In genomic region chr9:44916196-44916595, GRCm38 (mm10) we compare ENCODE assay signal across 8 mouse cellular contexts. TPM values are rescaled to one million over a fixed set of nuclear protein-coding genes. Genes with fewer than 3 reads are reported as not detected.
DNase-seq lines count a peak whose midpoint lies in the region; ATAC-seq and TF ChIP-seq lines count a peak whose summit lies in the region.

No protein-coding gene starts in this region.

- DNase-seq in A20 (ENCODE audit: low read depth, low spot score) = peak; percentile 71
- peak; percentile 51 for DNase-seq in liver, postnatal 0 days
- peak; percentile 49 to 67 for DNase-seq in spleen, postnatal 4 days (ENCODE audit: low spot score in 2 of 2)

- no peaks in the 10 kb centered on the region; the same call in 1 of the 2 replicates for H3K4me1 ChIP-seq in intestine, postnatal 0 days (replicated peaks; ENCODE audit: control insufficient read depth, insufficient read depth, low read length)
- peaks cover 7% of the 10 kb centered on the region for H3K4me1 ChIP-seq in intestine, embryonic 16.5 days (ENCODE audit: control insufficient read depth, insufficient read depth, low read length)
- peaks cover 31% of the 10 kb centered on the region for H3K4me1 ChIP-seq in E14TG2a.4 (replicated peaks; ENCODE audit: low read depth, low read length)
- H3K4me1 ChIP-seq in liver, postnatal 0 days (ENCODE audit: insufficient read depth) = peaks cover 10% of the 10 kb centered on the region; the same call in 1 of the 2 replicates
- H3K4me1 ChIP-seq in neural tube, embryonic 15.5 days = peaks cover 25% of the 10 kb centered on the region

- H3K4me2 ChIP-seq in intestine, postnatal 0 days (replicated peaks; ENCODE audit: low read depth) = no peak overlapping the region
- H3K4me2 ChIP-seq in intestine, embryonic 16.5 days (ENCODE audit: low read depth, low read length) = no peak overlapping the region
- H3K4me2 ChIP-seq in liver, postnatal 0 days (ENCODE audit: low read depth, low read length) = no peak overlapping the region
- no peak overlapping the region for H3K4me2 ChIP-seq in neural tube, embryonic 15.5 days

- WGBS in intestine, postnatal 0 days = 43% methylated on average over 1 of the region's 1 CpGs
- WGBS in intestine, embryonic 16.5 days = 54% methylated on average over 1 of the region's 1 CpGs
- 40% methylated on average over 1 of the region's 1 CpGs for WGBS in liver, postnatal 0 days (ENCODE audit: insufficient replicate concordance)
- WGBS in neural tube, embryonic 15.5 days = 36% methylated on average over 1 of the region's 1 CpGs

- no peaks in the 10 kb centered on the region for H3K9me3 ChIP-seq in intestine, postnatal 0 days (ENCODE audit: control insufficient read depth)
- no peaks in the 10 kb centered on the region for H3K9me3 ChIP-seq in intestine, embryonic 16.5 days (ENCODE audit: control insufficient read depth, low read length)
- H3K9me3 ChIP-seq in E14TG2a.4 (ENCODE audit: low read length) = no peaks in the 10 kb centered on the region
- H3K9me3 ChIP-seq in liver, postnatal 0 days (ENCODE audit: low read length) = no peaks in the 10 kb centered on the region
- H3K9me3 ChIP-seq in neural tube, embryonic 15.5 days (replicated peaks) = no peaks in the 10 kb centered on the region

- no peak overlapping the region for H3K27ac ChIP-seq in intestine, postnatal 0 days (ENCODE audit: low read depth, low read length)
- no peak overlapping the region for H3K27ac ChIP-seq in intestine, embryonic 16.5 days (ENCODE audit: low read length)
- no peak overlapping the region for H3K27ac ChIP-seq in liver, postnatal 0 days (ENCODE audit: low read depth)
- no peak overlapping the region for H3K27ac ChIP-seq in neural tube, embryonic 15.5 days (replicated peaks)

- TF ChIP-seq CTCF in intestine, postnatal 0 days (IDR thresholded peaks at IDR 0.05; ENCODE audit: low read depth) = peak; percentile 76
- TF ChIP-seq CTCF in E14TG2a.4 (conservative IDR thresholded peaks at IDR 0.05; ENCODE audit: low read length) = peak; percentile 49
- TF ChIP-seq CTCF in liver, postnatal 0 days (IDR thresholded peaks at IDR 0.05; ENCODE audit: low read depth) = peak; percentile 72

- no peak for ATAC-seq in intestine, postnatal 0 days
- ATAC-seq in intestine, embryonic 16.5 days = no peak
- ATAC-seq in common myeloid progenitor, adult 5-6 weeks (replicated peaks; ENCODE audit: low read depth, poor library complexity, severe bottlenecking) = peak; percentile 53; the same call in 1 of the 2 replicates
- no peak for ATAC-seq in liver, postnatal 0 days
- no peak for ATAC-seq in neural tube, embryonic 15.5 days (ENCODE audit: low FRiP score)

- H3K4me3 ChIP-seq in intestine, postnatal 0 days (ENCODE audit: low read depth, low read length) = no peak overlapping the region
- no peak overlapping the region for H3K4me3 ChIP-seq in intestine, embryonic 16.5 days (ENCODE audit: low read length)
- no peak overlapping the region for H3K4me3 ChIP-seq in E14TG2a.4 (replicated peaks; ENCODE audit: low read length)
- no peak overlapping the region for H3K4me3 ChIP-seq in liver, postnatal 0 days (ENCODE audit: low read depth, low read length)
- no peak overlapping the region for H3K4me3 ChIP-seq in neural tube, embryonic 15.5 days (replicated peaks)

- H3K36me3 ChIP-seq in intestine, postnatal 0 days (ENCODE audit: control insufficient read depth, insufficient read depth) = peaks cover 15% of the 10 kb centered on the region
- H3K36me3 ChIP-seq in intestine, embryonic 16.5 days (ENCODE audit: control insufficient read depth, insufficient read depth, low read length) = peaks cover 3% of the 10 kb centered on the region; the same call in 1 of the 2 replicates
- H3K36me3 ChIP-seq in E14TG2a.4 (ENCODE audit: insufficient read depth, low read length) = peaks cover 56% of the 10 kb centered on the region
- H3K36me3 ChIP-seq in liver, postnatal 0 days (replicated peaks; ENCODE audit: insufficient read depth, low read length) = peaks cover 18% of the 10 kb centered on the region
- peaks cover 16% of the 10 kb centered on the region for H3K36me3 ChIP-seq in neural tube, embryonic 15.5 days

- no peak for TF ChIP-seq EP300 in liver, postnatal 0 days (IDR thresholded peaks at IDR 0.05; ENCODE audit: low read depth)

- no peak overlapping the region for H3K9ac ChIP-seq in intestine, postnatal 0 days (ENCODE audit: low read depth, low read length)
- H3K9ac ChIP-seq in intestine, embryonic 16.5 days (ENCODE audit: low read depth, low read length) = no peak overlapping the region
- no peak overlapping the region for H3K9ac ChIP-seq in liver, postnatal 0 days (replicated peaks)
- no peak overlapping the region for H3K9ac ChIP-seq in neural tube, embryonic 15.5 days (replicated peaks)

- H3K27me3 ChIP-seq in intestine, postnatal 0 days (replicated peaks; ENCODE audit: control insufficient read depth, insufficient read depth, low read length) = no peaks in the 10 kb centered on the region
- no peaks in the 10 kb centered on the region for H3K27me3 ChIP-seq in intestine, embryonic 16.5 days (replicated peaks; ENCODE audit: control insufficient read depth, insufficient read depth, low read length)
- H3K27me3 ChIP-seq in E14TG2a.4 (ENCODE audit: insufficient read depth, low read length) = no peaks in the 10 kb centered on the region
- no peaks in the 10 kb centered on the region for H3K27me3 ChIP-seq in liver, postnatal 0 days (ENCODE audit: insufficient read depth, low read length)
- no peaks in the 10 kb centered on the region for H3K27me3 ChIP-seq in neural tube, embryonic 15.5 days (replicated peaks)

RNA-seq across cellular contexts. Expression of gene Atp5l, which starts 4.3 kb away (rescaled TPM):
- polyA plus RNA-seq in intestine, postnatal 0 days (2015; fragmentation: Nextera tagmentation; extraction: Ambion mirVana) = 1,311 and 1,336 TPM in 2 replicates
- polyA plus RNA-seq in intestine, embryonic 16.5 days (2015; fragmentation: Nextera tagmentation; extraction: Ambion mirVana) = 937 and 949 TPM in 2 replicates
- 118 and 199 TPM in 2 replicates for total RNA-seq in common myeloid progenitor, adult 5-6 weeks (2017)
- 764 and 787 TPM in 2 replicates for polyA plus RNA-seq in liver, postnatal 0 days (2015; fragmentation: Nextera tagmentation; extraction: Ambion mirVana)
- 830 and 890 TPM in 2 replicates for polyA plus RNA-seq in neural tube, embryonic 15.5 days (2015; fragmentation: Nextera tagmentation; extraction: Ambion mirVana)

RNA-seq across cellular contexts. Expression of gene Kmt2a, which starts 35.1 kb away (rescaled TPM):
- 2.9 and 3.4 TPM in 2 replicates for polyA plus RNA-seq in intestine, postnatal 0 days (2015; fragmentation: Nextera tagmentation; extraction: Ambion mirVana)
- polyA plus RNA-seq in intestine, embryonic 16.5 days (2015; fragmentation: Nextera tagmentation; extraction: Ambion mirVana) = 5.3 and 7.7 TPM in 2 replicates
- 19.9 and 21.1 TPM in 2 replicates for total RNA-seq in common myeloid progenitor, adult 5-6 weeks (2017)
- 1.8 and 2.2 TPM in 2 replicates for polyA plus RNA-seq in liver, postnatal 0 days (2015; fragmentation: Nextera tagmentation; extraction: Ambion mirVana)
- 20.3 and 23.3 TPM in 2 replicates for polyA plus RNA-seq in neural tube, embryonic 15.5 days (2015; fragmentation: Nextera tagmentation; extraction: Ambion mirVana)

RNA-seq across cellular contexts. Expression of gene Ube4a, which starts 49.2 kb away (rescaled TPM):
- 12.7 and 12.9 TPM in 2 replicates for polyA plus RNA-seq in intestine, postnatal 0 days (2015; fragmentation: Nextera tagmentation; extraction: Ambion mirVana)
- 23.0 and 23.9 TPM in 2 replicates for polyA plus RNA-seq in intestine, embryonic 16.5 days (2015; fragmentation: Nextera tagmentation; extraction: Ambion mirVana)
- 33.7 and 52.3 TPM in 2 replicates for total RNA-seq in common myeloid progenitor, adult 5-6 weeks (2017)
- polyA plus RNA-seq in liver, postnatal 0 days (2015; fragmentation: Nextera tagmentation; extraction: Ambion mirVana) = 7.5 and 7.9 TPM in 2 replicates
- 31.8 and 34.2 TPM in 2 replicates for polyA plus RNA-seq in neural tube, embryonic 15.5 days (2015; fragmentation: Nextera tagmentation; extraction: Ambion mirVana)
